ENCODE assay signal across 27 mouse cellular contexts in the genomic region with DNA sequence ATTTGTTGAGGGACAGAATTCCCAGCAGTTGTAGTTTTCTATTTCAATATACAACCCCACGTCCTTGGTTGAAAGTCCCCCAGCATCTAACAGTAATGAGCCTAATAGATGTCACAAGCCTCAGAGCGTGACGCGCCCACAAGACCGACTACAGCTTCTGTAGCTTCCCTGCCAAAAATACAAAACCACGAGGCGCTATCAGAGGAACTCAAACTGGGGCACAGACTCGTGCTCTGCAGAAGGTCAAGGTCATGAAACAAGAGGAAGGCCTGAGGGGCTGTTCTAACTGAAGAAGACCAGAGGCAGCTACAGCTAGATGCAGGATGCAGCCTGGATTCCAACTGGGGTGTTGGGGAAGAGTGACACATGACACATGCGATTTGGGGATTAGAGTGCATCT. TPM values are rescaled to one million over a fixed set of nuclear protein-coding genes. Genes with fewer than 3 reads are reported as not detected.
A peak's percentile ranks its signal among the peaks of the same experiment; 100 is the strongest.
DNase-seq lines count a peak whose midpoint lies in the region; ATAC-seq and TF ChIP-seq lines count a peak whose summit lies in the region.
"Had no signal": no experiment of that assay in that cellular context is flagged by ENCODE, and none has a peak within 500 bp of the region (broad histone marks: within the 10 kb centered on the region; RNA-seq: fewer than 3 reads in every experiment).

No protein-coding gene starts in this region.

- H3K4me3 ChIP-seq in lung, embryonic 14.5 days (ENCODE audit: low read depth, low read length), result no peak overlapping the region
- no peak overlapping the region for H3K4me3 ChIP-seq in MEL (ENCODE audit: control insufficient read depth in 1 of 2, insufficient read depth in 1 of 2, low read depth in 2 of 2, low read length in 2 of 2)
- H3K4me3 ChIP-seq in midbrain, embryonic 16.5 days (ENCODE audit: low read depth, low read length), result no peak overlapping the region
- no peak overlapping the region for H3K4me3 ChIP-seq in kidney, embryonic 14.5 days (ENCODE audit: low read length)
- H3K4me3 ChIP-seq: embryonic facial prominence, embryonic 10.5 days; heart, embryonic 13.5 days; kidney, embryonic 15.5 days; limb, embryonic 13.5 days; liver, embryonic 12.5 days; midbrain, embryonic 15.5 days; myocyte; neural tube, embryonic 13.5 days had no signal

- no peaks in the 10 kb centered on the region for H3K36me3 ChIP-seq in lung, embryonic 14.5 days (ENCODE audit: insufficient read depth)
- H3K36me3 ChIP-seq in MEL (ENCODE audit: control insufficient read depth in 1 of 2, insufficient read depth in 2 of 2, low read length in 2 of 2), result 0 out of 4 replicates have a peak, but pooled peaks cover 0 to 5% of the 10 kb centered on the region in 2 experiments
- no peaks in the 10 kb centered on the region for H3K36me3 ChIP-seq in midbrain, embryonic 16.5 days (ENCODE audit: control insufficient read depth, insufficient read depth, low read length)
- H3K36me3 ChIP-seq in kidney, embryonic 14.5 days (ENCODE audit: control insufficient read depth, insufficient read depth, low read length), result no peaks in the 10 kb centered on the region
- H3K36me3 ChIP-seq: embryonic facial prominence, embryonic 10.5 days; heart, embryonic 13.5 days; kidney, embryonic 15.5 days; limb, embryonic 13.5 days; liver, embryonic 12.5 days; midbrain, embryonic 15.5 days; neural tube, embryonic 13.5 days had no signal

- no peak overlapping the region for H3K9ac ChIP-seq in lung, embryonic 14.5 days
- H3K9ac ChIP-seq in MEL (ENCODE audit: control insufficient read depth, low read depth, low read length, poor library complexity, severe bottlenecking), result no peak overlapping the region
- no peak overlapping the region for H3K9ac ChIP-seq in midbrain, embryonic 16.5 days (ENCODE audit: low read depth, low read length)
- no peak overlapping the region for H3K9ac ChIP-seq in kidney, embryonic 14.5 days (ENCODE audit: low read depth, low read length)
- H3K9ac ChIP-seq: kidney, embryonic 15.5 days; limb, embryonic 13.5 days; liver, embryonic 12.5 days; midbrain, embryonic 15.5 days; neural tube, embryonic 13.5 days had no signal

- H3K9me3 ChIP-seq in lung, embryonic 14.5 days (ENCODE audit: low read depth, low read length), result no peaks in the 10 kb centered on the region
- no peaks in the 10 kb centered on the region for H3K9me3 ChIP-seq in MEL (replicated peaks; ENCODE audit: insufficient read depth, low read length)
- no peaks in the 10 kb centered on the region for H3K9me3 ChIP-seq in midbrain, embryonic 16.5 days (replicated peaks; ENCODE audit: control insufficient read depth, low read length, poor library complexity, severe bottlenecking)
- no peaks in the 10 kb centered on the region for H3K9me3 ChIP-seq in kidney, embryonic 14.5 days (ENCODE audit: control insufficient read depth, low read length)
- H3K9me3 ChIP-seq: embryonic facial prominence, embryonic 10.5 days; kidney, embryonic 15.5 days; liver, embryonic 12.5 days; midbrain, embryonic 15.5 days; neural tube, embryonic 13.5 days had no signal

- H3K4me1 ChIP-seq in lung, embryonic 14.5 days (ENCODE audit: insufficient read depth), result peaks cover 9% of the 10 kb centered on the region; the same call in 1 of the 2 replicates
- H3K4me1 ChIP-seq in MEL (ENCODE audit: control insufficient read depth in 1 of 2, insufficient read depth in 2 of 2, low read length in 2 of 2), result peaks cover 7 to 11% of the 10 kb centered on the region in 2 experiments; a peak in 3 of 4 replicates
- no peaks in the 10 kb centered on the region for H3K4me1 ChIP-seq in midbrain, embryonic 16.5 days (ENCODE audit: control insufficient read depth, insufficient read depth, low read length)
- peaks cover 4% of the 10 kb centered on the region; the same call in 1 of the 2 replicates for H3K4me1 ChIP-seq in kidney, embryonic 14.5 days (ENCODE audit: control insufficient read depth, insufficient read depth, low read length)
- H3K4me1 ChIP-seq: limb, embryonic 13.5 days; liver, embryonic 12.5 days; midbrain, embryonic 15.5 days; neural tube, embryonic 13.5 days had no signal

- TF ChIP-seq RAD21 in MEL (IDR thresholded peaks at IDR 0.05; ENCODE audit: low read depth, low read length), result no peak

- ATAC-seq in lung, embryonic 14.5 days (ENCODE audit: insufficient read depth), result no peak
- peak; percentile 30; the same call in 1 of the 2 replicates for ATAC-seq in granulocyte monocyte progenitor cell, adult 5-6 weeks (replicated peaks; ENCODE audit: poor library complexity, severe bottlenecking)
- no peak for ATAC-seq in midbrain, embryonic 16.5 days
- ATAC-seq in kidney, embryonic 14.5 days (ENCODE audit: low FRiP score, low TSS enrichment), result no peak
- ATAC-seq: forebrain, embryonic 16.5 days; hindbrain, embryonic 16.5 days; intestine, embryonic 16.5 days; liver, embryonic 12.5 days; midbrain, embryonic 15.5 days had no signal

- TF ChIP-seq POLR2A in MEL (IDR thresholded peaks at IDR 0.05; ENCODE audit: control insufficient read depth in 1 of 2, insufficient read depth in 1 of 2, low read depth in 1 of 2, low read length in 2 of 2, poor library complexity in 1 of 2), result no peak

- H3K4me2 ChIP-seq in lung, embryonic 14.5 days, result no peak overlapping the region
- H3K4me2 ChIP-seq in midbrain, embryonic 16.5 days (ENCODE audit: low read length), result no peak overlapping the region
- no peak overlapping the region for H3K4me2 ChIP-seq in kidney, embryonic 14.5 days (replicated peaks; ENCODE audit: low read depth, low read length)
- H3K4me2 ChIP-seq: heart, embryonic 13.5 days; kidney, embryonic 15.5 days; limb, embryonic 13.5 days; liver, embryonic 12.5 days; midbrain, embryonic 15.5 days; neural tube, embryonic 13.5 days had no signal

- WGBS in lung, embryonic 14.5 days, result 56% methylated on average over 9 of the region's 9 CpGs
- 84% methylated on average over 9 of the region's 9 CpGs for WGBS in midbrain, embryonic 16.5 days
- WGBS in kidney, embryonic 14.5 days, result 66% methylated on average over 9 of the region's 9 CpGs

- no peak overlapping the region for H3K27ac ChIP-seq in lung, embryonic 14.5 days (ENCODE audit: low read depth)
- no peak overlapping the region for H3K27ac ChIP-seq in MEL (ENCODE audit: control insufficient read depth, low read depth, low read length)
- no peak overlapping the region for H3K27ac ChIP-seq in midbrain, embryonic 16.5 days (ENCODE audit: low read length)
- no peak overlapping the region for H3K27ac ChIP-seq in kidney, embryonic 14.5 days (ENCODE audit: low read depth, low read length)
- H3K27ac ChIP-seq: embryonic facial prominence, embryonic 10.5 days; heart, embryonic 13.5 days; kidney, embryonic 15.5 days; limb, embryonic 13.5 days; liver, embryonic 12.5 days; midbrain, embryonic 15.5 days; neural tube, embryonic 13.5 days had no signal

- DNase-seq in lung, embryonic 14.5 days, result peak; percentile 45
- no peak for DNase-seq in lung, postnatal 14 days
- peak; percentile 74 for DNase-seq in MEL (ENCODE audit: low read depth, low spot score)
- no peak for DNase-seq in urinary bladder, postnatal 10 days (ENCODE audit: low spot score)
- DNase-seq: adrenal gland, postnatal 36 days; cerebellum, adult 11 months; cerebellum, adult 9-11 months; gastrocnemius, postnatal 25 days; kidney, postnatal 36 days; lung, adult 18-20 months; retina, postnatal 1 day; right cerebral cortex, postnatal 25 days; spleen, adult 18-20 months had no signal

- TF ChIP-seq CTCF in lung, embryonic 14.5 days (IDR thresholded peaks at IDR 0.05; ENCODE audit: low read depth), result no peak
- TF ChIP-seq CTCF in MEL (IDR thresholded peaks at IDR 0.05 in 2 of 3, conservative IDR thresholded peaks at IDR 0.05 in 1 of 3; ENCODE audit: control insufficient read depth in 1 of 3, insufficient read depth in 1 of 3, low read depth in 2 of 3, low read length in 3 of 3, poor library complexity in 1 of 3, severe bottlenecking in 1 of 3), result no peak

- no peaks in the 10 kb centered on the region for H3K27me3 ChIP-seq in lung, embryonic 14.5 days (ENCODE audit: insufficient read depth, low read length)
- no peaks in the 10 kb centered on the region for H3K27me3 ChIP-seq in MEL (ENCODE audit: control insufficient read depth in 1 of 2, insufficient read depth in 2 of 2, low read length in 2 of 2)
- H3K27me3 ChIP-seq in midbrain, embryonic 16.5 days (ENCODE audit: control insufficient read depth, insufficient read depth, low read depth, low read length), result no peaks in the 10 kb centered on the region
- no peaks in the 10 kb centered on the region for H3K27me3 ChIP-seq in kidney, embryonic 14.5 days (ENCODE audit: control insufficient read depth, insufficient read depth, low read length)
- H3K27me3 ChIP-seq: heart, embryonic 13.5 days; kidney, embryonic 15.5 days; limb, embryonic 13.5 days; liver, embryonic 12.5 days; midbrain, embryonic 15.5 days; neural tube, embryonic 13.5 days had no signal

- H3K79me2 ChIP-seq in MEL (ENCODE audit: control insufficient read depth, insufficient read depth, low read length, poor library complexity), result no peaks in the 10 kb centered on the region

- TF ChIP-seq EP300 in MEL (IDR thresholded peaks at IDR 0.05; ENCODE audit: low read depth in 1 of 2, low read length in 2 of 2), result peak in 1 of 2 experiments; percentile 47; a peak in 1 of 4 replicates

TF ChIP-seq in MEL, 35 proteins besides CTCF, POLR2A, EP300 and RAD21 (continues in another document):
- TF ChIP-seq MYB (IDR thresholded peaks at IDR 0.05; ENCODE audit: low read depth, low read length), result no peak
- TF ChIP-seq POLR2AphosphoS5 (IDR thresholded peaks at IDR 0.05; ENCODE audit: borderline replicate concordance, low read depth, low read length), result no peak
- no peak for TF ChIP-seq RCOR1 (IDR thresholded peaks at IDR 0.05; ENCODE audit: low read depth, low read length)
- TF ChIP-seq MAX (IDR thresholded peaks at IDR 0.05; ENCODE audit: low read length), result peak; percentile 85
- TF ChIP-seq CHD1 (IDR thresholded peaks at IDR 0.05; ENCODE audit: low read depth, low read length), result no peak
- TF ChIP-seq POLR2AphosphoS2 (IDR thresholded peaks at IDR 0.05; ENCODE audit: low read length), result no peak
- TF ChIP-seq SIN3A (IDR thresholded peaks at IDR 0.05; ENCODE audit: low read length), result peak; percentile 65; the same call in 1 of the 2 replicates
- TF ChIP-seq HCFC1 (IDR thresholded peaks at IDR 0.05; ENCODE audit: low read depth, low read length), result no peak
- peak; percentile 80 for TF ChIP-seq MXI1 (IDR thresholded peaks at IDR 0.05; ENCODE audit: low read depth, low read length)
- no peak for TF ChIP-seq ZNF384 (IDR thresholded peaks at IDR 0.05; ENCODE audit: low read depth, low read length)

RNA-seq across cellular contexts. Expression of a gene that starts 43.7 kb away (rescaled TPM):
- 9.0 and 9.7 TPM in 2 replicates for polyA plus RNA-seq in lung, embryonic 14.5 days (2014; fragmentation: Nextera tagmentation; extraction: Ambion mirVana)
- 0.92 and 1.9 TPM in 2 replicates for total RNA-seq in MEL (2012; rRNA removed)
- polyA plus RNA-seq in MEL (2012; ENCODE audit: insufficient read depth in 1 of 2, insufficient read length in 2 of 2, low read depth in 1 of 2, low replicate concordance in 2 of 2, missing spikeins in 1 of 2), result 1 to 10 TPM in 1 of 2 experiments, not detected in 1; 7.0 TPM
- total RNA-seq in granulocyte monocyte progenitor cell, adult 5-6 weeks (2014; fragmentation: Nextera tagmentation), result 19.6 and 20.5 TPM in 2 replicates
- 13.3 and 15.6 TPM in 2 replicates for total RNA-seq in granulocyte monocyte progenitor cell, adult 5-6 weeks (2017)
- polyA plus RNA-seq in midbrain, embryonic 16.5 days (2015; fragmentation: Nextera tagmentation; extraction: Ambion mirVana), result 0.93 and 1.3 TPM in 2 replicates
- 7.9 and 15.1 TPM in 2 replicates for polyA plus RNA-seq in kidney, embryonic 14.5 days (2014; fragmentation: Nextera tagmentation; extraction: Ambion mirVana)

Comparison
In these comparisons a context has a peak if more than half of its experiments do, and no peak if none do; other contexts are left out.
1. DNase-seq: peak in lung, embryonic 14.5 days (single experiment) and MEL (single experiment); none in lung, postnatal 14 days (single experiment) and urinary bladder, postnatal 10 days (single experiment).